Mouse (Mus musculus) hindbrain, embryonic 13.5 days (tissue): ENCODE measurements around the gene Spats1. TPM values are rescaled to one million over a fixed set of nuclear protein-coding genes. Genes with fewer than 3 reads are reported as not detected.
A peak's percentile ranks its signal among the peaks of the same experiment; 100 is the strongest.

Experiments used
- ATAC-seq: fragments of 200-750 bp; cut with Nextera tagmentation; 2 replicates; pipeline ENCODE4 v1.8.0; 2017; ENCODE audit warnings: moderate TSS enrichment; ENCODE audit not compliant: low FRiP score
- H3K27ac ChIP-seq: fragments of 300-500 bp; sonication (generic); 2 replicates; pipeline ENCODE4 v1.5.1; 2015; ENCODE audit warnings: inconsistent platforms, mild to moderate bottlenecking, moderate library complexity
- H3K27me3 ChIP-seq: fragments of 300-500 bp; sonication (generic); 2 replicates; pipeline ENCODE4 v1.6.1; 2015; ENCODE audit warnings: mild to moderate bottlenecking, inconsistent platforms
- H3K36me3 ChIP-seq: fragments of 300-500 bp; sonication (generic); 2 replicates; pipeline ENCODE4 v1.6.1; 2015; ENCODE audit warnings: mild to moderate bottlenecking, inconsistent platforms
- H3K4me1 ChIP-seq: fragments of 300-500 bp; sonication (generic); replicated peaks from 2 replicates; pipeline ENCODE4 v1.6.1; 2015; ENCODE audit warnings: inconsistent platforms
- H3K4me2 ChIP-seq: fragments of 300-500 bp; sonication (generic); 2 replicates; pipeline ENCODE4 v1.6.1; 2015; ENCODE audit warnings: inconsistent platforms, mild to moderate bottlenecking, moderate library complexity
- H3K4me3 ChIP-seq: fragments of 300-500 bp; sonication (generic); 2 replicates; pipeline ENCODE4 v1.5.1; 2015; ENCODE audit warnings: mild to moderate bottlenecking, inconsistent platforms
- H3K9ac ChIP-seq: fragments of 300-500 bp; sonication (generic); 2 replicates; pipeline ENCODE4 v1.6.1; 2015; ENCODE audit warnings: mild to moderate bottlenecking, inconsistent platforms
- H3K9me3 ChIP-seq: fragments of 300-500 bp; sonication (generic); 2 replicates; pipeline ENCODE4 v1.6.1; 2016; ENCODE audit warnings: inconsistent platforms
- WGBS: fragments of 180-500 bp; shearing (Covaris S2); methylation state at CpG from one replicate; pipeline ENCODE4 v1.1.7; 2015; 5-methylcytosine and 5-hydroxymethylcytosine counted together
- polyA plus RNA-seq: library from polyadenylated mRNA; unstranded; fragments of >200 nt; fragmentation: Nextera tagmentation; extraction: Ambion mirVana; gene quantifications from 2 replicates; pipeline ENCODE4 v1.2.1, GENCODE M21; 2015

The Spats1 gene
- 2.0 and 2.1 TPM in 2 replicates for polyA plus RNA-seq

DNA sequence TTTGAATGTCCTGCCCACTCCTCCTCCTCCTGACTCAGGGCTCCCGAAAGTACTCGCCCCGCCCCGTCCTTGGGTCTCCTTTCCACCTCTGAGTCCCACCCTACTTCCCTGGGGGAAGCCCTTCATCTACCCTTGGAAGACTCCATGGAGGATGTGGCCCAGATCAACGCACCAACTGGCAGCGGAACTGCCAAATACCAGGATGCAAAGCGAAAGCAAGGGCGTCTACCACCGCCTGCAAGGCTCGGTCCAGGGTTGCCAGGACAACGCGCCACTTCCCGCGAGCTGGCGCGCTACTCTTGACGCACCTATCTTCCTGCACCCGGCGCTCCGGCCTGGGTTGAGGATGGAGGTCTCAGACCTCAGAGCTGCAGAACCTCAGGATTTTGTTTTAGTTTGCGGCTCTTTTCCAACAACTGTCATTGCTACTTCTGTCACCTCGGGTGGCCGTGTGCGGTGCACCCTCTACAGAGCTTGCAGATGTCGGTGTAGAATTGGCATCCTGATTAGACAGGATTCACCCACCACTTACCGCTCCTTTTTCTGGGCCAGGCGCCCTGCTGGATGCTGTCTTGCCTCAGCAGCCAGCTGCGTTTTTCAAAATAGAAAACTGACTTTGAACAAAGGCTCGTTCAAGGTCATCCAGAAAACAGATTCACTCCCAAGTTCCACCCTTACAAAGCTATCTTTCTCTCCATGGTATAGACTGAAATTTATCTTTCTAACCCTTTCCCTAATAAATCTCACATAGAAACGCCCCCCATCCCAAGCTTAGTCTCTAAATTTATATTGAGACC lies at the start of gene Spats1:
Gene Spats1, minus strand, starts transcription at position 747 of the 797 bp plus-strand sequence.
- Histone ChIP-seq H3K9ac (peak within 1 kb of the TSS; percentile 62), H3K27me3 (peaks cover 11% of the 10 kb centered on the region), H3K4me2 (peak within 1 kb of the TSS; percentile 67), H3K36me3 (no peaks in the 10 kb centered on the region), H3K9me3 (no peaks in the 10 kb centered on the region), H3K27ac (peak within 1 kb of the TSS; percentile 64), H3K4me3 (peak within 1 kb of the TSS; percentile 42), H3K4me1 (peaks cover 12% of the 10 kb centered on the region)
- peak; percentile 89 for ATAC-seq
- 5% methylated on average over 30 of the region's 30 CpGs for WGBS

DNA sequence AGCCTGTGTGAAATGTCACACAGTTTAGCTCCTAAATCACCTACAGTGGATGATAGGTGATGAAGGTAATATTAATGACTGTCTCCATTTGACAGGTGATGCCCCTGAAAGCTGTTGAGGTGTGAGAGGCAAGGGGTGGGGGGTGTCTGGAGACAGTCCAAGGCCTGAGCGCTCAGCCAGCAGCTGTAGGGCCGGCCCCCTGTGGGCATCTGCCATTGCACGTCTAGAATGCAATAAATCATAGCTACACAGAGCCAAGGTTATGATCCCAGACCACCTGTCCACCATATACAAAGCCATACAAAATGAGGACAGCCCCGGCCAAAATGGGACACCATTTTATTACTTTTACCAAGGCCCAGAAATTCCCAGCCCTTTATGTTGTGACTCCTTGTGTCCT lies 49.7 kb upstream of the Spats1 start:
- WGBS = 62% methylated on average over 4 of the region's 4 CpGs
- no peak overlapping the region for H3K27ac ChIP-seq
- no peak for ATAC-seq

DNA sequence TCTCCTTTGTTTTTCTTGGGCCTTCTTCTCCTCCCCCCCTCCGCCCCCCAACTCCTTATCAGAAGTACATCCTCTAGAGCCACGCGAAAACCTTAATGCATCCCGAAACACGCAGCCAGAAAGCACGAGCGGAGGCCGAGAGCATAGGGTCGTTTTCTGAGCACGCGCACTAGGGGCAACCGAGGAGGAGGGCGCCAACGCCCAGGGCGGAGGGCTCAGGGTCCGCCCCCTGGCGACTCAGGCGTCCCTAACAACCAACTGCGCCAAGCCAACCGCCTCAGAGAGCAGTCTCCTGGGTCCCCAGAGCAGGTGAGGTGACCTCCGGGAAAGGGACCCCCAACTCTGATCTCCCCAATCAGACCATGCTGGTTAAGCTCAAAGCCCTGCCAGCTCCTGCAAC lies 48.0 kb upstream of the Spats1 start, which contains the start of gene Tcte1:
Gene Tcte1, plus strand, starts transcription at position 172 of the 400 bp plus-strand sequence.
- WGBS = under 1% methylated on average over 21 of the region's 21 CpGs
- ATAC-seq = peak; percentile 71
- Histone ChIP-seq H3K4me3 (peak within 1 kb of the TSS; percentile 42), H3K36me3 (peaks cover 21% of the 10 kb centered on the region), H3K9ac (peak within 1 kb of the TSS; percentile 73), H3K27ac (no peak within 1 kb of the TSS), H3K4me1 (peaks cover 26% of the 10 kb centered on the region), H3K9me3 (no peaks in the 10 kb centered on the region), H3K4me2 (peak within 1 kb of the TSS; percentile 71), H3K27me3 (peaks cover 35% of the 10 kb centered on the region)

More for the DNA sequence above, 49.7 kb upstream of the Spats1 start:
- no peak overlapping the region for H3K4me3 ChIP-seq
- no peak overlapping the region for H3K9ac ChIP-seq
- no peak overlapping the region for H3K4me2 ChIP-seq
- H3K27me3 ChIP-seq = peaks cover 45% of the 10 kb centered on the region
- no peaks in the 10 kb centered on the region for H3K9me3 ChIP-seq
- peaks cover 17% of the 10 kb centered on the region for H3K4me1 ChIP-seq
- peaks cover 7% of the 10 kb centered on the region for H3K36me3 ChIP-seq

DNA sequence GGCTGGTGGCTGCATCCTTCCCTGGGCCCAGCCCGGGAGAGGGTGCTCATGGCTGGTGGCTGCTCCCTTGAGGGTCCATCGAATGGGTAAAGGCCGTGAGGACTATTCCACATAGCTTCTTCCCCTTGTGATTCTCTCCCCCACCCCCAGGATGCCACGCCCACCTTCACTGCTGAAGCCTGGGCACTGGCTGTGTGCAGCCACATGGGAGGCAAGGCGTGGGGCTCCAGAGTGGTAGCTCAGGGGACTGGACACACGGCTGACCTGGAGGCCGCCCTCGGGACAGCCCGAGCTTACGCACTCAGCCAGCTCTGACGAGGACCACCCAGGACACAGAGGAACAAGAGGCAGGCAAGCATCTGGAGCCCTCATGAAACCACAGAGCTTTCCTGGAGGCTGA lies 44.9 kb upstream of the Spats1 start:
- no peak overlapping the region for H3K4me2 ChIP-seq
- no peak overlapping the region for H3K27ac ChIP-seq
- WGBS = 79% methylated on average over 11 of the region's 11 CpGs
- no peaks in the 10 kb centered on the region for H3K9me3 ChIP-seq
- peaks cover 16% of the 10 kb centered on the region for H3K27me3 ChIP-seq
- ATAC-seq = no peak
- peaks cover 28% of the 10 kb centered on the region for H3K4me1 ChIP-seq
- peaks cover 30% of the 10 kb centered on the region for H3K36me3 ChIP-seq
- H3K4me3 ChIP-seq = no peak overlapping the region
- H3K9ac ChIP-seq = no peak overlapping the region

DNA sequence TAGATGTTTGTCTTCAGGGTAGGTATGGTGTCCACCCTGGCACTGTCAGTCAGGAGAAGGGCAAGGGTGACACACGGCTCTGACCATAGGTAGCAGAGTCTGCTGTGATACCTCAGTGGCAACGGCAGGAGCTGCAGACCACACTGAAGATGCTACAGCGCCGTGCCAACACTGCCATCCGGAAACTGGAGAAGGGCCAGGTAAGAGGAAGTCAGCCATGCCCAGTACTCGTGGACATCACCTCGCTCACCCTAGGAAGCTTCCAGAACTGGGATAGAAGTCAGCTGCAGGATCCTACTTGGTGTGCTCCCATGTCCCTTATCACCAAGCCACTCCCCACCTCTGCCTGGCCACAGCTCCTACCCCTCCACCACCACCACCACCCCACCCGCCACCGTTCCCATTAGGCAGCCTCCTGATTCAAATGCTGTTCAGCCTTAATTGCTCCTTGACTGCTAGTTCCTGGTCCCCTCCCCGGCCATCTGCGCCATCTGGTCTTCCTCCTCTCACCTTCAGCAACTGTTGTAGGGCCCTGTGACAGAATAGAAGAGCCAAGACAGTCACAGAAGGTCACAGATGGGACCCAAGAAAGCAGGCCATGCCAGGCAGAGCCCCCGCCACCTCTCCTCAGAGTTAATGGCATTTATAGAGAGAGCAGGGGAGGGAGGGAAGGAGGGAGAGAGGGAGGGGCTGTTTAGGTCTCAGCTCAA lies 43.7 kb upstream of the Spats1 start:
- Histone ChIP-seq H3K27ac (no peak overlapping the region), H3K4me2 (no peak overlapping the region), H3K4me3 (no peak overlapping the region), H3K9ac (peak overlapping the region; percentile 24; the same call in 1 of the 2 replicates), H3K36me3 (peaks cover 30% of the 10 kb centered on the region), H3K4me1 (peaks cover 28% of the 10 kb centered on the region), H3K27me3 (peaks cover 4% of the 10 kb centered on the region), H3K9me3 (no peaks in the 10 kb centered on the region)
- ATAC-seq = no peak
- WGBS = 79% methylated on average over 12 of the region's 12 CpGs

DNA sequence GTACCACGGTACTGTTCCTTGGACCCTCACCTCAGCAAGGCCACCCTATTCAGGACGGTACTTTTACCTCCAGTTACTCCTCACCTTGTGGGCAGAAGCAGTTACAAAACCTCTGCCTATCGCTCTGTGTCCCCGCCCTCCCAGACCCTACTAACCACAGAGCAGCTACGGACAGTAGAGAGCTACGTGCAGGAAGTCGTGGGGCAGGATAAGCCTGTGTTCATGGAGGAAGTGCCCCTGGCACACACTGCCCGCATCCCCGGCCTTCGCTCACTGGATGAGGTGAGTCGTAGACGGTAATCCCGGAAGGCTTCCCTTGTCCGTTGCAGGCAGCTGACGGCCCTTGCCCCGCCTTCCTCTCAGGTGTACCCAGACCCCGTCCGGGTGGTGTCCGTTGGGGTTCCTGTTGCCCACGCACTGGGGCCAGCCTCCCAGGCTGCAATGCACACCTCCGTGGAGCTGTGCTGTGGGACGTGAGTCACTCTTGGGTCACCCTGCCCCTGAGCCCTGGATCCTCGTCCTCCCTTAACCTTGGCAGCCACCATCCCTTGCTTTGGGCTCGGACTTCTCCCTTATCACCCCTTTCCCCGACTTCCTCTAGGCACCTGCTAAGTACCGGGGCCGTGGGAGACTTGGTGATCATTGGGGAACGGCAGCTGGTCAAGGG lies 42.5 kb upstream of the Spats1 start:
- Histone ChIP-seq H3K9me3 (no peaks in the 10 kb centered on the region), H3K4me1 (peaks cover 17% of the 10 kb centered on the region), H3K36me3 (peaks cover 30% of the 10 kb centered on the region), H3K27ac (no peak overlapping the region), H3K27me3 (no peaks in the 10 kb centered on the region), H3K4me2 (no peak overlapping the region), H3K4me3 (no peak overlapping the region), H3K9ac (no peak overlapping the region)
- whole genome bisulfite sequencing = 93% methylated on average over 28 of the region's 28 CpGs
- no peak for ATAC-seq

DNA sequence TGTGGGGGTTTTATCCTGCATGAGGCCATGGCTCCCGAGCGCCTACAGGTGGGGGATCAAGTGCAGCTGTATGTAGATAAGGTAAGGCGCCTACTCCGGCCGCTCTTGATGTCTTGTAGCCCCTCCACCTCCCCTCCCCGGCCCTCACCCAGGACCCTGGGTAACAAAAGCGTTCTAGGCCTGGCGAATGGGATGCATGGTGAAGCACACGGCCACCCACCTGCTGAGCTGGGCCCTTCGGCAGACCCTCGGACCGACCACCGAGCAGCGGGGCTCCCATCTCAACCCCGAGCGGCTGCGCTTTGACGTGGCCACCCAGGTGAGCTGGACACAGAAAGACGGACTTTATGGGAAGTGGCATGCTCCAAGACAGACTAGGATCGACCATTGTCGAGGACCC lies 41.9 kb upstream of the Spats1 start:
- WGBS = 93% methylated on average over 21 of the region's 21 CpGs
- Histone ChIP-seq H3K4me2 (no peak overlapping the region), H3K36me3 (peaks cover 30% of the 10 kb centered on the region), H3K4me3 (no peak overlapping the region), H3K27me3 (no peaks in the 10 kb centered on the region), H3K9ac (peak overlapping the region; percentile 36; the same call in 1 of the 2 replicates), H3K27ac (no peak overlapping the region), H3K4me1 (peaks cover 12% of the 10 kb centered on the region; the same call in 1 of the 2 replicates), H3K9me3 (no peaks in the 10 kb centered on the region)
- peak; percentile 8; the same call in 1 of the 2 replicates for ATAC-seq

DNA sequence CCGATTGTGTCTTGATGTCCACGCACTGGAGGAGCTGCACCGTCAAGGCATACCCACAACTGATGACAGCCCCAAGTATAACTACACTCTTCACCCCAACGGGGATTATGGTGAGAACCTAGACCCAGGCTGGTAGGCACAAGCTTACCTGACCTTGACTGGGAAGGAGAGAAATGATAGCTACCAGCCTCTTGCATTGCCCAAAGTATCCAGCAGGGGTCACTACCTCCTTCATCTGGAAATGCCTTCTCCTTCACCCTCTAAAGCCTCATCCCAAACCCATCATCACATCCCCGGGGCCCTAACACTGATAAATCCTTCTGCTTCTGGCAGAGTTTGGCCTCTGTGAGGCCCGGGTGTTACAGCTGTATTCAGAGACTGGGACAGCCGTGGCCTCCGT lies 41.3 kb upstream of the Spats1 start:
- Histone ChIP-seq H3K27me3 (no peaks in the 10 kb centered on the region), H3K36me3 (peaks cover 33% of the 10 kb centered on the region), H3K4me2 (no peak overlapping the region), H3K9ac (peak overlapping the region; percentile 36), H3K4me3 (no peak overlapping the region), H3K9me3 (no peaks in the 10 kb centered on the region), H3K27ac (no peak overlapping the region), H3K4me1 (peaks cover 11% of the 10 kb centered on the region; the same call in 1 of the 2 replicates)
- 53% methylated on average over 8 of the region's 8 CpGs for WGBS
- peak; percentile 29; the same call in 1 of the 2 replicates for ATAC-seq

DNA sequence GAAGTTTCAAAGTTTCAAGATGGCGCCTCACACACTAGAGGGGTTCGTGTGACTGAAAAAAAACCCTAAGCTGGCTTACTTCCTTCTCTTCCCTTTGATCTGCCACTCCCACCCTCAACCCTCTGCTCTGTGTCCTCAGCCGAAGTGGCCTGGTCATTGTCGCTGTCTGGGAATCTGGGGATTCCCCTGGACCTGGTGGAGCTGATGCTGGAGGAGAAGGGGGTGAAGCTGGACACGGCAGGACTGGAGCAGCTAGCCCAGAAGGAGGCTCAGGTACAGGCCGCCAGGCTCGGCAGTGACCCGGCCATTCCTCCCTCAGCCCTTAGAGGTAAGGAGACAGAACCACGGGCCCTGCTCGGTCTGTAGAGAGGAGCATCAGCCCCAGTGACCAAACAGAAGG lies 40.6 kb upstream of the Spats1 start:
- ATAC-seq = no peak
- Histone ChIP-seq H3K4me3 (no peak overlapping the region), H3K27me3 (no peaks in the 10 kb centered on the region), H3K4me2 (no peak overlapping the region), H3K36me3 (peaks cover 39% of the 10 kb centered on the region), H3K9me3 (no peaks in the 10 kb centered on the region), H3K4me1 (peaks cover 11% of the 10 kb centered on the region; the same call in 1 of the 2 replicates), H3K27ac (no peak overlapping the region), H3K9ac (no peak overlapping the region)
- WGBS = 94% methylated on average over 10 of the region's 10 CpGs

DNA sequence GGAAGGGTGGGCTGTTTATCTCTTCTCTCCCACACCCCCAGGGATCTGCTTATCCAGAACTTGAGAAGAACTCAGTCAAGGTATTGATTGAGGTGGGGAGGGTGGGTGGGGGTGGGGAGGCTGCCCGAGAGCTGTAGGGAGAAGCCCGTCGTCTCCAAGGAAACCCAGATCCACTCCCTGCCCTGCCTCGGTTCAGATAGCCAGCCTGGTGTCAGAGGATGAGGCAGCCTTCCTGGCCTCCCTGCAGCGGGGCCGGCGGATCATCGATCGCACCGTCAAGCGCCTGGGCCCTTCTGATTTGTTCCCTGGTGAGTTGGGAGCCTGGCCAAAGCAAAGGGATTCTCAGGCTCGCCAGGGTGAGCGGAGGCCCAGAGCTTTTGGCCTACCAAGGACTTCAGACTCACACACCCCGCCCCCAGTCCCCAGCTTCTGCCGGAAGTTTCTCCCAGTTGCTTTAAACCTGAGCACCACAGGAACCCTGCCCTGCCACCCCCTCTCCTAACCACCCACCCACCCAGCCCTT lies 40.0 kb upstream of the Spats1 start:
- no peak overlapping the region for H3K9ac ChIP-seq
- 59% methylated on average over 15 of the region's 15 CpGs for WGBS
- peaks cover 41% of the 10 kb centered on the region for H3K36me3 ChIP-seq
- no peak overlapping the region for H3K4me3 ChIP-seq
- peaks cover 11% of the 10 kb centered on the region; the same call in 1 of the 2 replicates for H3K4me1 ChIP-seq
- no peaks in the 10 kb centered on the region for H3K9me3 ChIP-seq
- no peaks in the 10 kb centered on the region for H3K27me3 ChIP-seq
- no peak for ATAC-seq
- H3K4me2 ChIP-seq = no peak overlapping the region
- H3K27ac ChIP-seq = no peak overlapping the region

DNA sequence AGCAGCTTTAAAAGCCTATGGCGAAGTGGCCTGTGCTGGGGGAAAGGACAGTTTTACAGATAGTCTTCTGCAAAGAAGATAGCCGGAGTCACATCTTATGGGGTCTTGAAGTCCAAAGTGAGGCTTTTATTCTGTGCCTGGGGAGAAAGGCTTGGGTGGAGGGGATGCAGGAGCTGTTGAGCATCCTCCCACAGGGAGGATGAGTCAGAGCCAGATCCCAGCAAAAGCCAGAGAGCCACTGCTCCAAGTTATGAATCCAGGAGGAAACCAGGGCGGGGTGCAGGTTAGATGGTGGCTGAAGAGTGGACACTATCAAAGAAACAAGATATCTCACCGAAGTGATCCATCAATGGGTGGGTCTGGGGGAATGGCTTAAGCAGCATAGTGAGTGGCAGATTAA lies 36.5 kb upstream of the Spats1 start:
- Histone ChIP-seq H3K27me3 (no peaks in the 10 kb centered on the region), H3K4me3 (no peak overlapping the region), H3K27ac (no peak overlapping the region), H3K4me1 (peaks cover 9% of the 10 kb centered on the region), H3K9me3 (no peaks in the 10 kb centered on the region), H3K36me3 (peaks cover 35% of the 10 kb centered on the region), H3K4me2 (no peak overlapping the region), H3K9ac (no peak overlapping the region)
- 91% methylated on average over 4 of the region's 4 CpGs for WGBS
- no peak for ATAC-seq

DNA sequence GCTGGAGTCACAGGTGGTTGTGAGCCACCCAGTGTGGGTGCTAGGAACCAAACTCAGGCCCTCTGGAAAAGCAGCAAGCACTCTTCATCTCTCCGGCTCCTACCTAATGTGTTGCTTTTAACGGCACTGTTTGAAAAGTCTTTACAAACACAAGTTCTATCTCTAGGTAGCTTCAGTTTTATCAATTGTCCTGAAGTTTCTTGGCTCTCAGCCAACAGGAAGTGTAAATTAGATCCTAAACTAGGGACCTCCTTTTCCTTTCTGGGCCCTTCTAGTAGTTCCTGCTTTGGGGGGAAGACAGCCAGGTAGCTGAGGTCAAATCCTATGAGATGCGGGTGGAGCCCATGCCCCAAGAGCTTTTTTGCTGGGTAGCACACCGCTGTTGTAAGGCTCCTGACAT lies 35.7 kb upstream of the Spats1 start:
- 91% methylated on average over 4 of the region's 4 CpGs for WGBS
- H3K36me3 ChIP-seq = peaks cover 35% of the 10 kb centered on the region
- no peak overlapping the region for H3K4me3 ChIP-seq
- no peaks in the 10 kb centered on the region for H3K27me3 ChIP-seq
- H3K9ac ChIP-seq = no peak overlapping the region
- H3K4me1 ChIP-seq = peaks cover 13% of the 10 kb centered on the region
- no peak overlapping the region for H3K27ac ChIP-seq
- no peaks in the 10 kb centered on the region for H3K9me3 ChIP-seq
- no peak for ATAC-seq
- no peak overlapping the region for H3K4me2 ChIP-seq
